Mouse (Mus musculus) 3134 (cell line): ENCODE data around the gene Tspyl4.
"Not testable (repeated sequence)": the region's sequence is repeated elsewhere in the genome, so short reads cannot be mapped to it uniquely, and the experiment has no call there.

ENCODE experiments used
- DNase-seq: peaks from one replicate; pipeline ENCODE4 v3.0.0-alpha.2; 2011; ENCODE audit warnings: low spot score; ENCODE audit not compliant: insufficient read length; ENCODE audit errors: extremely low read depth

Gene Tspyl4

GRCm38 (mm10) chr10:34297299-34297979 lies at the start of gene Tspyl4:
Gene Tspyl4, plus strand, starts transcription at chr10:34297442.
- DNase-seq, result peak; percentile 73

GRCm38 (mm10) chr10:34247757-34248156 lies 49.5 kb upstream of the Tspyl4 start:
- DNase-seq, result no peak

- DNase-seq, result no peak
Observed at GRCm38 (mm10) chr10:34249594-34249993, 47.6 kb upstream of the Tspyl4 start.

DNA sequence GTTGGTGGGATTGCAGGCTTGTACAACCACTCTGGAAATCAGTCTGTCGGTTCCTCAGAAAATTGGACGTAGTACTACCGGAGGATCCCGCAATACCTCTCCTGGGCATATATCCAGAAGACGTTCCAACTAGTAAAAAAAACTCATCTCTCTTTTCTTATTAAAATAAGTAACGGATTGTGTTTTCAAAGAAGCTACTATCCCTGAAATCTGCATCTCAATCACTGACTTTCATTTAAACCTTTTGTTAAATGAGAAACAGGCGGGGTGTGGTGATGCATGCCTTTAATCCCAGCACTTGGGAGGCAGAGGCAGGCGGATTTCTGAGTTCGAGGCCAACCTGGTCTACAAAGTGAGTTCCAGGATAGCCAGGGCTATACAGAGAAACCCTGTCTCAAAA lies 44.4 kb upstream of the Tspyl4 start:
- DNase-seq, result not testable (repeated sequence)

GRCm38 (mm10) chr10:34265106-34265505 lies 32.1 kb upstream of the Tspyl4 start:
- DNase-seq, result no peak

DNA sequence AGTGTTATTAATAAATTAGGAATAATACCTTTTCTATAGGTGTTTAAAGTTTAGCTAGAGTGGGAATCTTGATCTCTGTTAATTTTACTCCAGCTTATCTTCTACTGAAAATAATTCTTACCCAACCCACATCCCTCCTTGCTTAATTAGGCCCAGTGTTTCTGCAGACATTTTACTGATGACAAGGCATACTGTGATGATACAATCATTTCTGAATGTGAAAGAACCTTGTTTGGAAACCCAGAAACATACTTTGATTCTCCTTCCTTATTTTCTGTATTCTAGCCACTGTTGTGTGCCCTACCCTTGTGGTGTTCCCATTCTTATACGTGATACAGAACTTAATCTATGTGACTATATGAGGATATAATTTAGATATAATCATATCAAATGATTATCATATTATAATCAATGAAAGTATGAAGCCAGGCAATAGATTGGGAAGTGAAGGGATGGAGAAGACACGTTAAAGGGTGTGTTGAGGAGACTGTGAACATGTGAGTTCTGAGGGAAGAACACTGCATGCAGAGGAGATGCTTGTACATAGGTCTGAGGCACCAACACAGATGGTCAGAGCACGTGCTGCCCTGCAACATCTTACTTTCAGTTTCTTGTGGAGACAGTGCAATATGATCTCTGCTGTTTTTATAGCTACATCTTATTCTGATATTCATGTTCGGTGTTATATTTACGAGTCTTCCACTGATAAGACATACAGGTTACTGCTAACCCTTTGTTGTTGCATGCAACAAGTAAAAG lies 29.8 kb upstream of the Tspyl4 start:
- no peak for DNase-seq

DNA sequence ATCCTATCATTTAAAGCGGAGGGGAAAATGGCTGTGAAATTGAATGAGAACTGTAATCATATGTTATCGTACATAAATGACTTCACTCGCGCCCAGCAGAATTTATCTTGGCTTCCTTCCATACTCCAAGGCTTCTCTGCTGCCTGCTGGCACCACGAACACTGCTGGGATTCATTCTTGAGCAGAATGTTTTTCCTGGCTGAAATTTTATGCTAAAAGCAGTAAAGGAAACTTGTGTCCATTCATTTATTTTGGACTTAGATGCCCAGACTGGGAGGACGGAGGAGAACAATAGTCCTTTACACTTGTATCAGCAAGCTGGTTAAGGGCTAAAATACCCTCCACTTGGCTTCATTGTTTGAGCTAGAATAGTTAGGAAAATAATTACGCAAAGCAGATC lies 25.6 kb upstream of the Tspyl4 start:
- DNase-seq, result peak; percentile 18

- DNase-seq, result peak; percentile 36
Observed at GRCm38 (mm10) chr10:34280591-34281175, 16.6 kb upstream of the Tspyl4 start.

DNA sequence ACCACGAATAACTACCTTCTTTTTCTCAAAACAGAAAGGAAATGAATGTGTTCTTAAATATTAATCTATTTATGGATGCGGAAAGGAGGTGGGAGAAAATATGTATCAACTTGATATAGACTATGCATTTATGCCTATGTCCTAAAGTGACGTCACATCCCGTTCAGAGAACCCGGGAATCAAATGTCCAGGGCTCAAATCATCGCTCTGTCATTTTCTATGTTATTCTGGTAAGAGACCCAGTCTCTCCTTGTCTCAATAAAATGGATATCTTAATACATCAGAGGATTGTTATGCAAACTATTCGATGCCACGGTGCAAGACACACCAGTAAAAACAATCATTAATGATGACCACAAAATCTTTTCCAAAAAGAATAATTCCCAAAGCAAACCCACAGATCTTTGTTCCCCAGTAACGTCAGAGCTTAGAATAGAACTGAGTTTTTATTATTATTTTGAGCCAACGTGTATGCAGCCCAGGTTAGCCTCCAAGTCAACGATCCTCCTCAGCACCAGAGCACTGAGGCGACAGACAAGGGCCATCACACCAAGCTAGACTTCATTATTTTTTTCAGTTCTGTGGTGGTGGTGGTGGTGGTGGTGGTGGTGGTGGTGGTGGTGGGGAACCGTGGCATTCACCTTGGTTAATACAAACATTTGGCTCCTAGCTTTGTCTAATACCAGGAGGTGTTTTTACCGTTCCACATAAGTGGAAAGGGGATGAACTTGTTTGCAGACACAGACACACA lies 15.9 kb upstream of the Tspyl4 start:
- DNase-seq, result no peak

DNA sequence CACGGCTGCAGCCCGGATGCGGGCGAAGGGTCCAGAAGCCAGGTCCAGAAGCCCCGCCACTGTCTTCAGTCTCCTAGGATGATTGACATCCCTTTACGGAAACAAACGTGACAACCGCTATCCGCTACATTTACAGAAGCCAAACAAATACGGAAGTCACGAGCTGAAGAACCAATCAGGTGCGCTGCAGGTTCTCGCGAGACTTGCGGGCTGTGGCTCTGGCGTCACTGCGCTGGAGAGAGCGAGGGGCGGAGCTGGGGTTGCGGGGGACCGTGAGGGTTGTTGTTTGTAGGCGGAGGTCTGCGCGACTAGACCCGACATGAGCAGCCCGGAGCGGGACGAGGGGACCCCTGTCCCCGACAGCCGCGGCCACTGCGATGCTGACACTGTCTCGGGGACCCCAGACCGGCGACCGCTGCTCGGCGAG lies 15.3 kb upstream of the Tspyl4 start, which contains the start of gene Tspyl1:
Gene Tspyl1, plus strand, starts transcription at position 229 of the 427 bp plus-strand sequence.
- peak; percentile 95 for DNase-seq

GRCm38 (mm10) chr10:34282420-34283238 lies 14.6 kb upstream of the Tspyl4 start:
- no peak for DNase-seq

GRCm38 (mm10) chr10:34296911-34297298 lies 337 bp upstream of the Tspyl4 start:
- no peak for DNase-seq

- DNase-seq, result no peak
Observed at GRCm38 (mm10) chr10:34297980-34298753, 925 bp downstream of the Tspyl4 start.

DNA sequence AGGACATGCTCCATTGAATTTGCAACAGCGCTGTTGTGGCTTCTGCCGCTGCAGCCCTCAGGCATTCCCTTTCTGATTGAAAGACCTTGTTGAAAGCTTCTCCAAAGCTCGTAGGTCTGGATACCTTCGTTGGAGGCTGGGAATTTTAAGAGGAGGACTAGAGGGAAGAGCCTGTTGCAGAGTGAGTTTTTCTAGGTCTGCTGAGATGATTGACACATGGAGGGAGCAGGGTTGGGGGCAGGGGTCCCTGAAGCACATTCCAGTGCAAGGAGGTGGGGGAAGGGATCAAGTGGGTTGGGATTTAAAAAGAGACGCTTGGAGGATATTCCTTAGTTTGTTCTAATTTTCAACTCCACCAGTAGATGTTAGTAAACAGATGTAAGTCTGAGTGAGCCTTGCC lies 3.1 kb downstream of the Tspyl4 start:
- DNase-seq, result no peak

- peak; percentile 19 for DNase-seq
Observed at GRCm38 (mm10) chr10:34307070-34307469, 9.8 kb downstream of the Tspyl4 start.

DNA sequence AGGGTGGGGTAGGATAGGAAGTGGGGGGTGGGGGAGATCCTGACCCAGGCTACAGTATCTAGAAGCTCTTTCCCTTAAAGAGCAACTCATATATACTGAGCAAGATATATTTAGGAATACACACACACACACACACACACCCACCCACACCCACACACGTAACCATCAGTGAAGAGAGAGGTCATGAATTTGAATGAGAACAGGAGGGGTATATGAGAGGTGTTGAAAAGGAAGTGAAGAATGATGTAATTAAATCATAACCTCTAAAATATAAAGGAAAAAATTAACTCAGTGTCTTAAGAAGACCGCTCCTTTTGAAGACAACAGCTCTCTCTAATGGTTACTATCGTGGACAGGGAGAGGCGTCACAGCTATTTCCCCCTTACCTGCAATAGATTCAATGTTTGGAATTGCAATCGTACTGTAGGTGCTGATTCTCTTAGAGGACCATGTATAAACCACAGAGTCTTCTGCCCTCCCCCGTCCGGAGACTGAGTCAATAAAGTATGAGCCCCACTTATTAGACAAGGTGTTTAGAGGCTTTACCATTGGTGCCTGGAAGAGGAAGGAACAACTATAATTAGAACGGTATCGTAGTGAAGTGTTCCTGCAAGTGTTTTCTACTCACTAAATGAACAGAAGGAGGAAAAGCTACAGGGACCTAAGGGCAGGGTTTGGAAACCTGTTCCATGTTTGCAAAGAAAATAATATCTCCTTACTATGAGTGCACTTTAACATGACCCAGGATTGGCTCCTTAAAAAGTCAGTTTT lies 12.9 kb downstream of the Tspyl4 start:
- no peak for DNase-seq

GRCm38 (mm10) chr10:34312536-34312935 lies 15.3 kb downstream of the Tspyl4 start:
- DNase-seq, result no peak

DNA sequence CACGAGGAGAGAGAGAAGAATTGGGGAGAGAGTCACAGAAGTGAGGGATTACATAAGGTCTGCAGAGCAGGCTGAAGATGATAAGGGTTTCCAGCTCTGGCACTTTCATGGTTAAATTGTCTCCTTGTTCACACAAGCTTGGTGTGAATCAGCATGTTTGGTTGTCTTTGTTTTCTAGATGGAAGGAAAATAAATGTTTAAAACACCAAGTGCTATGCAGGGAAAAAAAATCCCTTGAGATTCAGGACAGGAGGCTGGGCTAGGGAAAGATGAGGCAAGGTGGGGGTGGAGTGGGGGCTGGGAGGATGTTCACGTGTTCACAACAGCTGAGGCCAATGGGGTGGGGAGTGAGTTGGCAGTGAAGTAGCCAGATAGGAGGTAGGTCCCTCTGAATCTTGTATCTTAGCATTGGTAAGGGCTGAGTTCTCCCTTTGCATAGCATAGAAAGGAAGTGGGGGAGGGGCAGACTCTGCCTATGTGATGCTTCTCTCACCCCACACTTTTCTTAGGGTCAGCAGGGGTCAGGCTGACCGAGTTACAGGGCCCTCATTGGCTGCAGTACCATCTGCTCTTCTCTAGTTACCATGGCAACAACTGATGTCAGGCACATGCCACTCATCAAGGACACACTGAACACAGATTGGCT lies 19.5 kb downstream of the Tspyl4 start:
- DNase-seq, result no peak
